Mouse (Mus musculus): ENCODE results near the gene Anxa9. TPM values are rescaled to one million over a fixed set of nuclear protein-coding genes. Genes with fewer than 3 reads are reported as not detected.
"Not testable (repeated sequence)": the region's sequence is repeated elsewhere in the genome, so short reads cannot be mapped to it uniquely, and the experiment has no call there.

The Anxa9 gene
- polyA plus RNA-seq (2015; fragmentation: Nextera tagmentation; extraction: Ambion mirVana), result 2.3 and 3.4 TPM in 2 replicates

- Histone ChIP-seq H3K27ac (peak within 1 kb of the TSS; percentile 35; the same call in 1 of the 2 replicates), H3K4me3 (replicated peaks) (no peak within 1 kb of the TSS)
- peak; percentile 14; the same call in 1 of the 2 replicates for ATAC-seq (ENCODE audit: insufficient read depth, low FRiP score, low read depth)
Observed at GRCm38 (mm10) chr3:95307100-95307499, at the start of gene Anxa9. Gene Anxa9 (minus strand): TSS chr3:95307176.

DNA sequence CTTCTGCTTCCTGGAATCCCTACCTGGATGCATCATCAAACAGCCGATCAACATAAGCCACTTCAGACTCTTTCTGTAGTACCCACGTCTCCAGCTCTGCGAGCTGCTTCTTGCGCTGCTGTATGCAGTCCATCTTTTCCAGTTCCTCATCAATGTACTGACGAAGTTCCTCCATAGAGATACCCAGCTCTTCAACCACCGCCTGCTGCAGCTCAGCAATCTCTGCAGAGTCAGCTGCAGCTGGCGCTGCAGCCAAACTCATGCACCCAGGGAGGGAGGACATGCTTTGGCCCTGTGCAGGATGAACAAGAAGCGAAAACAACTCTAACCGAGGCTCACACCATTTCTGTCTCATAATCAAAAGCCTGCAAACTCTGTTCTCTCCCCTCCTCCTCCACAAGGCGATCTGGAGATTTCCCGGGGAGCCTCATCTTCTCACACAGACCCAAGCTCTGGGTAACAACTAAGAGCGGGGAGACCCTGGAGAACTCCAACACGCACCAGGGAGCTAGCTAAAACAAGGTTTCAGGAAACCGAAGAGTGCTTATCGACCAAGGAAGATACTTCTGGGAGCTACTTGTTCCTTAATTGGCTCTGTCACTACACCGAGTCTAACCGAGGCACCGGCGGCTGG is 49.1 kb upstream of the Anxa9 start:
- Histone ChIP-seq H3K4me2 (peak overlapping the region; percentile 40), H3K4me3 (replicated peaks) (peak overlapping the region; percentile 45), H3K36me3 (peaks cover 16% of the 10 kb centered on the region; the same call in 1 of the 2 replicates)
- not testable (repeated sequence) for H3K9ac ChIP-seq; ATAC-seq (ENCODE audit: insufficient read depth, low FRiP score, low read depth); H3K27me3 ChIP-seq (replicated peaks); H3K9me3 ChIP-seq; H3K4me1 ChIP-seq; H3K27ac ChIP-seq
- WGBS, result 23% methylated on average over 12 of the region's 19 CpGs

More at GRCm38 (mm10) chr3:95307100-95307499, at the start of gene Anxa9:
- Histone ChIP-seq H3K4me1 (0 out of 2 replicates have a peak, but pooled peaks cover 4% of the 10 kb centered on the region), H3K9me3 (no peaks in the 10 kb centered on the region), H3K36me3 (no peaks in the 10 kb centered on the region), H3K27me3 (replicated peaks) (no peaks in the 10 kb centered on the region), H3K9ac (no peak within 1 kb of the TSS), H3K4me2 (no peak within 1 kb of the TSS)
- WGBS, result 42% methylated on average over 7 of the region's 7 CpGs

DNA sequence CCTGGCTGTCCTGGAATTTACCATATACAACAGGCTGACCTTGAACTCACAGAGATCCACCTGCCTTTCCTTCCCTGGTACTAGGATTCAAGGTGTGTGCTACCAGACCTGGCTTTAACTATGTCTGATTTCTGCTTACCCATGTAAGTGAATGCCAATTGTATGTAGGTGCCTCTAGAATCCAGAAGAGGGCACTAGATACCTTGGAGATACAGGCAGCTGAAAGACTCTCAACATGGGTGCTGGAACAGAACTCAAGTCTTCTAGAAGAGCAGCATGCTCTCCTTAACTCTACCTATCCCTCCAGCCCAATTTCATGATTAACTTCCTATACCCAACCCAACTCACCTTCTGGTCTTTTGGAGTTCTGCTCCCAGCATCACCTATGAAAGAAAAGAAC is 42.5 kb upstream of the Anxa9 start:
- no peak overlapping the region for H3K27ac ChIP-seq
- H3K4me3 ChIP-seq (replicated peaks), result no peak overlapping the region
- H3K36me3 ChIP-seq, result peaks cover 46% of the 10 kb centered on the region
- H3K4me2 ChIP-seq, result no peak overlapping the region
- no peak for ATAC-seq (ENCODE audit: insufficient read depth, low FRiP score, low read depth)
- H3K9me3 ChIP-seq, result no peaks in the 10 kb centered on the region
- no peaks in the 10 kb centered on the region for H3K27me3 ChIP-seq (replicated peaks)
- no peak overlapping the region for H3K9ac ChIP-seq
- no peaks in the 10 kb centered on the region for H3K4me1 ChIP-seq

GRCm38 (mm10) chr3:95348343-95348742 is 41.4 kb upstream of the Anxa9 start:
- 94% methylated on average over 5 of the region's 5 CpGs for WGBS
- H3K4me1 ChIP-seq; H3K27me3 ChIP-seq (replicated peaks); H3K4me2 ChIP-seq; H3K9ac ChIP-seq; H3K9me3 ChIP-seq; H3K27ac ChIP-seq; ATAC-seq (ENCODE audit: insufficient read depth, low FRiP score, low read depth); H3K4me3 ChIP-seq (replicated peaks): not testable (repeated sequence)
- H3K36me3 ChIP-seq, result peaks cover 42% of the 10 kb centered on the region

GRCm38 (mm10) chr3:95346454-95346853 is 39.5 kb upstream of the Anxa9 start:
- Histone ChIP-seq H3K9me3 (no peaks in the 10 kb centered on the region), H3K4me2 (no peak overlapping the region), H3K36me3 (peaks cover 44% of the 10 kb centered on the region), H3K4me3 (replicated peaks) (no peak overlapping the region), H3K27me3 (replicated peaks) (no peaks in the 10 kb centered on the region), H3K9ac (no peak overlapping the region), H3K27ac (no peak overlapping the region), H3K4me1 (no peaks in the 10 kb centered on the region)
- ATAC-seq (ENCODE audit: insufficient read depth, low FRiP score, low read depth), result no peak
- WGBS, result 87% methylated on average over 7 of the region's 7 CpGs

- H3K36me3 ChIP-seq, result peaks cover 54% of the 10 kb centered on the region
- not testable (repeated sequence) for H3K27me3 ChIP-seq (replicated peaks); H3K27ac ChIP-seq; H3K9me3 ChIP-seq; H3K4me2 ChIP-seq; H3K4me1 ChIP-seq; H3K4me3 ChIP-seq (replicated peaks); H3K9ac ChIP-seq; ATAC-seq (ENCODE audit: insufficient read depth, low FRiP score, low read depth)
- 94% methylated on average over 9 of the region's 9 CpGs for WGBS
Observed at GRCm38 (mm10) chr3:95343356-95344000, 36.5 kb upstream of the Anxa9 start.

DNA sequence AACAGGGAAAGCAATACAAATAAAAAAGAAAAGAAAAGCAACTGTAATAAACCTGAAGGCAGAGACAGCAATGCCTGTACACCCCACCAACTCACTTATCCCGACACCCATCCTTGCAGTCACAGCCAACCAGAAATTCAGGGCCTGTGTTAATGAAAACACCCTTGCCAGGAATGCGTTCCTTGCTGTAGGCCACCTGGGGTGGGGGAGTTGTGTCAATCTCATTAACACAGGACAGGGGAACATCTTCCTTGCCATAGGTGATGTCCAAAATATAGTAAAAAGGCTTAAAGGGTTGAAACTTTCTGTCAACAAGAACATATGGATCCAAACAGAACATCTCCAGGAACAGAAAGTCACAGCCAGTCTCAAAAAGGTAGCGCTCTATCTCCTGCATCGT is 31.3 kb upstream of the Anxa9 start:
- Histone ChIP-seq H3K27me3 (replicated peaks) (no peaks in the 10 kb centered on the region), H3K9me3 (no peaks in the 10 kb centered on the region), H3K36me3 (peaks cover 79% of the 10 kb centered on the region), H3K27ac (no peak overlapping the region), H3K9ac (no peak overlapping the region), H3K4me3 (replicated peaks) (no peak overlapping the region), H3K4me1 (no peaks in the 10 kb centered on the region), H3K4me2 (no peak overlapping the region)
- 97% methylated on average over 4 of the region's 4 CpGs for WGBS
- ATAC-seq (ENCODE audit: insufficient read depth, low FRiP score, low read depth), result no peak

DNA sequence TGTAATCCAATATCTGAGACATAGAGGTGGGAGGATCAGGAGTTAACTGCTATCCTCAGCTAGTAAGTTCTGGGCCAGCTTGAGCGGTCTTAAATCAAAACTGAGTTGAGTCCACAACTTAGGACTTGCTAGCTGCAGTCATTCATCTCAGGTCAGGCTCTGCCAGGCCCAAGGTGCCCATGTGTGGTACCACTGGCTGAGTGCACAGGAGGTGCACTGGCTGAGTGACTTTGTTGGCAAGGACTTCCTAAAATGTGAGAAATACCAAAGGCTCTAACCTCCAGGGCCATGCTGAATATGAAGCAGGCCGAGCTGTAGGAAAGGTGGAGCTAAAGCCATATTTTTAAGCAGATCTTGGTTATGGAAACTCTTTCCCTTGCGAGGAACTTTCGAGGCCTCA is 30.4 kb upstream of the Anxa9 start:
- H3K27ac ChIP-seq, result no peak overlapping the region
- peaks cover 74% of the 10 kb centered on the region for H3K36me3 ChIP-seq
- H3K9me3 ChIP-seq, result no peaks in the 10 kb centered on the region
- ATAC-seq (ENCODE audit: insufficient read depth, low FRiP score, low read depth), result no peak
- no peak overlapping the region for H3K9ac ChIP-seq
- no peaks in the 10 kb centered on the region for H3K4me1 ChIP-seq
- no peak overlapping the region for H3K4me3 ChIP-seq (replicated peaks)
- H3K4me2 ChIP-seq, result no peak overlapping the region
- WGBS, result 93% methylated on average over 4 of the region's 4 CpGs
- no peaks in the 10 kb centered on the region for H3K27me3 ChIP-seq (replicated peaks)

GRCm38 (mm10) chr3:95331528-95331927 is 24.6 kb upstream of the Anxa9 start:
- ATAC-seq (ENCODE audit: insufficient read depth, low FRiP score, low read depth), result no peak
- H3K4me3 ChIP-seq (replicated peaks), result no peak overlapping the region
- 100% methylated on average over 1 of the region's 1 CpGs for WGBS
- no peak overlapping the region for H3K9ac ChIP-seq
- H3K36me3 ChIP-seq, result peaks cover 37% of the 10 kb centered on the region
- H3K27ac ChIP-seq, result no peak overlapping the region
- H3K27me3 ChIP-seq (replicated peaks), result no peaks in the 10 kb centered on the region
- no peaks in the 10 kb centered on the region for H3K4me1 ChIP-seq
- H3K4me2 ChIP-seq, result no peak overlapping the region
- no peaks in the 10 kb centered on the region for H3K9me3 ChIP-seq

DNA sequence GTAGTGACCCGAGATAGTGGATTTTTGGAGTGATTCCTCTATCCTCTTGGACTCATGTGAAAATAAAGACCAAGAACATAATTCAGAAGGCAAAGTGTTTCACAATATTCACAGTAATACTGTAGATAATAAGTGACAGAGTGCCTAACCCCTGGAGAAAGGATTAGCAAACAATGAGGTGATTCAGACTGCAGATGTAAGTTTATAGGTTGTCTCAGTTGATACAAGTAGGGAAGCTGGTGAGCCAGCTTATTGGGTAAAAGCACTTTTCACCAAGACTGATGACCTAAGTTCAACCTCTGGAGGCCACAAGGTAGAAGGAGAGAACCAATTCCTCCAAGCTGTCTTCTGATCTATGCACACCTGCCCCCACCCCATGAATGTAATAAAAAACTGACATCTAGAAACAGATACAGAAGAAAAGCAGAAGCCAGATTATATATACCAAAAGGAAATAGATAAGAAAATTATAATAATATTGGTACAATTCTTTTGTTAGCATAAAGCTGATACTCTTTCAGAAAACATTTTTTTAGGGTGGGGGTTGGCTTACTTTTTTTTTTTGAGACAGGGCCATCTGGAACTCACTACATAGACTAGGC is 21.9 kb upstream of the Anxa9 start:
- H3K4me2 ChIP-seq, result no peak overlapping the region
- no peaks in the 10 kb centered on the region for H3K4me1 ChIP-seq
- no peak overlapping the region for H3K9ac ChIP-seq
- peaks cover 40% of the 10 kb centered on the region for H3K36me3 ChIP-seq
- no peaks in the 10 kb centered on the region for H3K27me3 ChIP-seq (replicated peaks)
- H3K4me3 ChIP-seq (replicated peaks), result no peak overlapping the region
- WGBS, result 85% methylated on average over 1 of the region's 1 CpGs
- no peaks in the 10 kb centered on the region for H3K9me3 ChIP-seq
- no peak overlapping the region for H3K27ac ChIP-seq
- ATAC-seq (ENCODE audit: insufficient read depth, low FRiP score, low read depth), result no peak

DNA sequence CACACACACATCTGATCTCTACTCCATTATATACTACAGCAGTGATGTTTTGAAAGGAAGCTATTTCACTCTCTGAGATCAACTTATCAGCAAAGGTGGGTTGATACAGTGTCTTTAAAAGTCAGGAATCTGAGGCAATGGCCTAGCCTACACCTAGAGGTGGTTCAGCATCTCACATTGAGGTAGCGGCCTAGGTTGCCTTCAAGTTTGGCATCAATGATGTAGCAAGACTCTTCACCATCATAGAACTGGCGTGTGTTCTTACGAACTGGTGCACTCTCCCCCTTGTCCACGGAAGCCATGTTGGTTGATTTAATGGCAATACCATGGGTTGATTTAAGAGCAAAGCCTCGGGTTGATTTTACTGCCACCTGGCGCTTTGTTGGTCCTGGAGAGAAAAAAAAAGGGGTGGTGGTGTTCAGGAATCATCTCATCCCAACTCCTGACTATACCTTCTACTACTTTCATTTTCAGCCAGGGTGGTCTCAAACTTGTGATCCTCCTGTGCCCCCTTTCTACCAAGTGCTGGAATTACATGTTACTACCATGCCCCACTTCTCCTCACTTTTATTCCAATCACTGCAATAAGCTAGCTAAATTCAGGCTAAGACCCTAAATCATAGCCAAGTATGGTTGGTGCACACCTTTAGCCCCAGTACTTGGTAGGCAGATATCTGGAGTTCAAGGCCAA is 17.6 kb upstream of the Anxa9 start:
- H3K9ac ChIP-seq, result no peak overlapping the region
- WGBS, result 90% methylated on average over 6 of the region's 6 CpGs
- H3K9me3 ChIP-seq, result no peaks in the 10 kb centered on the region
- no peak overlapping the region for H3K4me3 ChIP-seq (replicated peaks)
- H3K36me3 ChIP-seq, result peaks cover 60% of the 10 kb centered on the region
- no peaks in the 10 kb centered on the region for H3K4me1 ChIP-seq
- H3K4me2 ChIP-seq, result no peak overlapping the region
- no peak for ATAC-seq (ENCODE audit: insufficient read depth, low FRiP score, low read depth)
- H3K27me3 ChIP-seq (replicated peaks), result no peaks in the 10 kb centered on the region
- H3K27ac ChIP-seq, result no peak overlapping the region

DNA sequence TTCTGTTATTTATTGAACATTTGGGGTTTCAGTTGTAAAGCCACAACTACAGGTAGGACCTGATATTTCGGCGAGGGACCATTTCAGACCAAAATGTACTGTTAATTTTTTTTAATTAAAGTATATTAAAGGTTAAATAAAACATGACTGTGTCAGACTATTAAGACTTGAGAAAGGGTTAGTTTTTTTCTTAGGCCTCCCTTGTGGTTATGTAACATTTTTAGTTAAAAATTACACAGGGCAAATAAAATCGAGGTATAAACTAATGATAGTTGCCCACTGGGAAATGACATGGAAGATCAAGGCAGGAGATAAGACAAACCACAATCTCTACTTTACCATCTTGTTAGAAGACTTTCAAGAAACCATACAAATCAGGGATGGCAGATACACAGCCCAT is 16.5 kb upstream of the Anxa9 start:
- ATAC-seq (ENCODE audit: insufficient read depth, low FRiP score, low read depth), result no peak
- Histone ChIP-seq H3K27ac (no peak overlapping the region), H3K9me3 (no peaks in the 10 kb centered on the region), H3K27me3 (replicated peaks) (no peaks in the 10 kb centered on the region), H3K9ac (no peak overlapping the region), H3K4me3 (replicated peaks) (no peak overlapping the region), H3K36me3 (peaks cover 60% of the 10 kb centered on the region), H3K4me2 (no peak overlapping the region), H3K4me1 (peaks cover 4% of the 10 kb centered on the region; the same call in 1 of the 2 replicates)
- WGBS, result 86% methylated on average over 3 of the region's 3 CpGs
